Mouse (Mus musculus): ENCODE results near the gene Rapgef4. TPM values are rescaled to one million over a fixed set of nuclear protein-coding genes. Genes with fewer than 3 reads are reported as not detected.

The Rapgef4 gene
- polyA plus RNA-seq, 1 experiment, result 192 TPM

DNA sequence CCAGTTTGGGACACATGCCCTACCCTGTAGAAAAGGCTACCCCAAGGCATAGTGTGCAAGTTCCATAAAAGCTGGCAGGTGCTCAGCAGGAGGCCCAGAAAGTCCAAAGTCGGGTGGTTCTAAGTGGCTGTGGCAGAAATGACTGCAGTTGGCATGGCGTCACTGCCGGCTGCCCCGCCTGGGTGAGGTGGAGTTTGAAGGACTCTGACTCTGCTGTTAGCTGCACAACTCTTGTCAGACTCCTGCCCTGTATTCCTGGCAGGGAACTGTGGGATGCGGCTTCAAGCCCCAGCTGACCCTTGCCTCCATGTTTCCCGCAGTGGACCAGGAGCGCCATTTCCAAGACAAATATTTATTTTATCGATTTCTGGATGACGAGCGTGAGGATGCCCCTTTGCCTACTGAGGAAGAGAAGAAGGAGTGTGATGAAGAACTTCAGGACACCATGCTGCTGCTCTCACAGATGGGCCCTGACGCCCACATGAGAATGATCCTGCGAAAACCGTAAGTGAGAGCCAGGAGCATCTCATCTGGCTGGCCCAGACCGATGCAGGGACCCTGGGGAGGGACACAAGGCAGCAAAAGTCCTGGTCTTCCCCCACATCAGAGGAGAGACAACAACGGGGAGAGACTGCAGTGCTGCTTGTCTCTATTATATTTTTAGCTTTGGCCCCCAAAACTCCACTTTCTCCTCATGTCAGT, 198.7 kb downstream of the Rapgef4 start:
- WGBS, result 88% methylated on average over 15 of the region's 15 CpGs
- peaks cover 15% of the 10 kb centered on the region; the same call in 1 of the 2 replicates for H3K4me1 ChIP-seq (ENCODE audit: control insufficient read depth, insufficient read depth, low read length)
- TF ChIP-seq POLR2A (IDR thresholded peaks at IDR 0.05; ENCODE audit: borderline replicate concordance, insufficient read depth, low read length), result no peak
- TF ChIP-seq CTCF (IDR thresholded peaks at IDR 0.05; ENCODE audit: borderline replicate concordance, insufficient read depth, low read depth, low read length), result no peak
- no peak overlapping the region for H3K27ac ChIP-seq (ENCODE audit: insufficient read depth, low read length)
- no peak overlapping the region for H3K4me3 ChIP-seq (replicated peaks; ENCODE audit: insufficient read depth, low read depth, low read length)
- DNase-seq, result no peak
- no peaks in the 10 kb centered on the region for H3K27me3 ChIP-seq (ENCODE audit: control insufficient read depth, insufficient read depth, low read length)

DNA sequence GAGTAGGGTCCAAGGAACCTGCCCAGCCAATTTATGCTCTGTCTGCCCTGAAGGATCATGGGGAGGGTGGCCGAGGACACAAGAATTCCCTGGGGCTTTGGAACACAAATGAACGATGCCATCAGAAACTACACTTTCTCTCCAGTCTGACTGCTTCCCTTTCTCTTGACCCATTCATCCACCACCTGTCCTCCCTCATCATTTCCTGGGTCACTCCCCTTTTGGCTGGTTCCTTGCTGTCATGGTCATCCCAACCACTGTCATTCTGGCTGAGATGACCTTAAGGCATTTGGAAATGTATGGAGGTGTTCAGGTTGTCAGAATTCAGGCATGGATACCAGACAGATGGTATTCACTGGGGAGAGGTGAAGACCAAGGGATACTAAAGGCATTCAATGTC, 200.4 kb downstream of the Rapgef4 start:
- no peaks in the 10 kb centered on the region for H3K27me3 ChIP-seq (ENCODE audit: control insufficient read depth, insufficient read depth, low read length)
- no peak for DNase-seq
- WGBS, result 33% methylated on average over 2 of the region's 2 CpGs
- H3K4me1 ChIP-seq (ENCODE audit: control insufficient read depth, insufficient read depth, low read length), result peaks cover 7% of the 10 kb centered on the region; the same call in 1 of the 2 replicates
- H3K4me3 ChIP-seq (replicated peaks; ENCODE audit: insufficient read depth, low read depth, low read length), result no peak overlapping the region
- TF ChIP-seq CTCF (IDR thresholded peaks at IDR 0.05; ENCODE audit: borderline replicate concordance, insufficient read depth, low read depth, low read length) (no peak), POLR2A (IDR thresholded peaks at IDR 0.05; ENCODE audit: borderline replicate concordance, insufficient read depth, low read length) (no peak)
- no peak overlapping the region for H3K27ac ChIP-seq (ENCODE audit: insufficient read depth, low read length)

DNA sequence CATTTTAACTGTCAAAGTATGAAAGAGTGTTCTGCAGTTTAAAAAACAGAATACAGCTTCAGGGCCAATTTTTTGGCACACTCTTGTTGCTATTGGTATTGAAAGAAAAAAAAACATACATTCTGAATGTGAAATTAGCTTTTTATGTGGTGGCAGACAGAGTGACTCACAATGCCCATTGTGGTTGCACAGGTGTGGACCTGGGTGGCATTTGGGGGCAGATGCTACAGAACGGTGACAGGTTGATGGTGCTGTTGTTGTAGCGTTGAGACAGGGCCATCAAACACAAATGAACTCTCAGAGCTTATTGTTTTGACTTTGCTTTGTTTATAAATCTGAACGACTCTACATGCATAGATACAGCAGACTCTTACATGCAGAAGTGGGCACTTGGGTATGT, 202.7 kb downstream of the Rapgef4 start:
- H3K27me3 ChIP-seq (ENCODE audit: control insufficient read depth, insufficient read depth, low read length), result no peaks in the 10 kb centered on the region
- DNase-seq, result no peak
- no peak overlapping the region for H3K27ac ChIP-seq (ENCODE audit: insufficient read depth, low read length)
- no peak overlapping the region for H3K4me3 ChIP-seq (replicated peaks; ENCODE audit: insufficient read depth, low read depth, low read length)
- no peaks in the 10 kb centered on the region for H3K4me1 ChIP-seq (ENCODE audit: control insufficient read depth, insufficient read depth, low read length)
- no peak for TF ChIP-seq CTCF (IDR thresholded peaks at IDR 0.05; ENCODE audit: borderline replicate concordance, insufficient read depth, low read depth, low read length)
- 78% methylated on average over 3 of the region's 3 CpGs for WGBS

DNA sequence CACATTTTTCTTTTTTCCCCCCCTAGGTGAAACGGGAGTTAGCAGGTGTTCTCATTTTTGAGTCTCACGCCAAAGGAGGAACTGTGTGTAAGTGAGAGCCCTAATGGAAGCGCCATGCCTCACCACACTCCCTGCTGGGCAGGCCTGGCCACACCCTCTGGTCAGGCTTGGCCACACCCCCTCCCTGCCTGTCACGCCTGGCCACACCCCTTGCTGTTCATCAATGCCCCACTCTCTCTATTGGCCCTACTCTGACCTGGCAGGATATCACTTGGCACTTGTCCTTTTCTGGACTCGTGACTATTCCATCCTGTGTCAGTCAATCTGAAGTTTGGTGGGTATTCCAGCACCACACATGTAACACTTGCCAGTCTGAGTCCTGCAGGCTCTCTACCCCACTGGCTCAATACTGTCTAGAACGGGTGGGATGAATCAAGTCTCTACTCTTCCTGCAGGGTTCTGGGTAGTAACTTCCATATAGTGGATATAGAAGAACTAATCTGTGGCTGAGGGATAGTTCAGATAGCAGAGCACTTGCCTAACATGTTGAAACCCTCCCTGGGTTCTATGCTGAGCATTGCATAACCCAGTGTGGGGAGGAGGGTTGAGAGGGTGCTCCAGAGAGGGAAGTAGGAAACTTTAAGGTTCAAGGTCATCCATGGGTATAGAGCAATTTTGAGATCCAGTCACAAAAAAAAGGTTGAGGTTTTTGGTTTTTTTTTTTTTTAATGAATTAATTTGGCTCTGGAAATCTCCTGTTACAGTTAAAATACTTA, 215.3 kb downstream of the Rapgef4 start:
- H3K4me1 ChIP-seq (ENCODE audit: control insufficient read depth, insufficient read depth, low read length), result no peaks in the 10 kb centered on the region
- no peak overlapping the region for H3K4me3 ChIP-seq (replicated peaks; ENCODE audit: insufficient read depth, low read depth, low read length)
- no peaks in the 10 kb centered on the region; the same call in 1 of the 2 replicates for H3K27me3 ChIP-seq (ENCODE audit: control insufficient read depth, insufficient read depth, low read length)
- no peak for TF ChIP-seq CTCF (IDR thresholded peaks at IDR 0.05; ENCODE audit: borderline replicate concordance, insufficient read depth, low read depth, low read length)
- TF ChIP-seq POLR2A (IDR thresholded peaks at IDR 0.05; ENCODE audit: borderline replicate concordance, insufficient read depth, low read length), result no peak
- DNase-seq, result no peak
- H3K27ac ChIP-seq (ENCODE audit: insufficient read depth, low read length), result no peak overlapping the region
- whole genome bisulfite sequencing, result 56% methylated on average over 6 of the region's 6 CpGs

DNA sequence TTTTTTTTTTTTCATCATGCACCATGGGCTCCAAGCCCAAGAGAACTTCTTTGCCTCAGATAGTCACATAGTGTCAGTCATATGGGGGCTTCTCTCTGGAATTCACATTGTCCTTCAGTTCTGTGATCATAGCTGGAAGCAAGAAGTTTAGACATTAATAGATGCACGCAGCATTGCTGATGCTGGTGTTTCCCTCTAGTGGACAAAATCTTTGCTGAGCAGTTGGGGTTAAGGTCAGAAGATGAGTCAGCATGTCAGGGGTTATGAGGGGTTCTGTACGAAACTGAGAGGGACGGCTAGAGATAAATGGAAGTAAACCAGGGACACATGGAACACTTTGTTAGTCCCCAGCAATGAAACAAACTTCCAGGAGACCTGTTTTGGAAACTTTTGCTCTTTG, 216.0 kb downstream of the Rapgef4 start:
- H3K27ac ChIP-seq (ENCODE audit: insufficient read depth, low read length), result no peak overlapping the region
- H3K4me1 ChIP-seq (ENCODE audit: control insufficient read depth, insufficient read depth, low read length), result no peaks in the 10 kb centered on the region
- 57% methylated on average over 3 of the region's 3 CpGs for WGBS
- TF ChIP-seq POLR2A (IDR thresholded peaks at IDR 0.05; ENCODE audit: borderline replicate concordance, insufficient read depth, low read length), result no peak
- TF ChIP-seq CTCF (IDR thresholded peaks at IDR 0.05; ENCODE audit: borderline replicate concordance, insufficient read depth, low read depth, low read length), result no peak
- H3K4me3 ChIP-seq (replicated peaks; ENCODE audit: insufficient read depth, low read depth, low read length), result no peak overlapping the region
- no peak for DNase-seq
- no peaks in the 10 kb centered on the region for H3K27me3 ChIP-seq (ENCODE audit: control insufficient read depth, insufficient read depth, low read length)

DNA sequence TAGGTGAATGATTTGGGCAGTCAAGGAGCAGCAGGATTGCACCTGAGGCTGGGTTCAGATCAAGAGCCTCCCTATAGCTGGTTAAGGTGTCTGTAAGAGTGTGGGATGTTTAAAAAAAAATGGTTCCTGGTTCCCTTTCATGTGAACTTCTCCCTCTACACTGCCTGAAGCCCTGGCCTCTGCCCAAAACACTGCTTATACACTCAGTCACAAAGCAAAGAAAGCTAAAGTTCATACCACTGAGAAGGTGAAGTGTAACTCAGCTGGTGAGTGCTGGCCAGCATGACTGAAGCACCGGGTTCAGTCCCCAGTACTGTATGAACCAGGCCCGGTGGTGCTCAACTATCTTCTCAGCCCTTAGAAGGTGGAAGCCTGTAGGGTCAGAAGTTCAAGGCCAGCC, 218.4 kb downstream of the Rapgef4 start:
- 84% methylated on average over 2 of the region's 2 CpGs for WGBS
- H3K27me3 ChIP-seq (ENCODE audit: control insufficient read depth, insufficient read depth, low read length), result no peaks in the 10 kb centered on the region
- TF ChIP-seq CTCF (IDR thresholded peaks at IDR 0.05; ENCODE audit: borderline replicate concordance, insufficient read depth, low read depth, low read length), result no peak
- TF ChIP-seq POLR2A (IDR thresholded peaks at IDR 0.05; ENCODE audit: borderline replicate concordance, insufficient read depth, low read length), result no peak
- no peak for DNase-seq
- H3K4me3 ChIP-seq (replicated peaks; ENCODE audit: insufficient read depth, low read depth, low read length), result no peak overlapping the region
- no peak overlapping the region for H3K27ac ChIP-seq (ENCODE audit: insufficient read depth, low read length)
- no peaks in the 10 kb centered on the region for H3K4me1 ChIP-seq (ENCODE audit: control insufficient read depth, insufficient read depth, low read length)

DNA sequence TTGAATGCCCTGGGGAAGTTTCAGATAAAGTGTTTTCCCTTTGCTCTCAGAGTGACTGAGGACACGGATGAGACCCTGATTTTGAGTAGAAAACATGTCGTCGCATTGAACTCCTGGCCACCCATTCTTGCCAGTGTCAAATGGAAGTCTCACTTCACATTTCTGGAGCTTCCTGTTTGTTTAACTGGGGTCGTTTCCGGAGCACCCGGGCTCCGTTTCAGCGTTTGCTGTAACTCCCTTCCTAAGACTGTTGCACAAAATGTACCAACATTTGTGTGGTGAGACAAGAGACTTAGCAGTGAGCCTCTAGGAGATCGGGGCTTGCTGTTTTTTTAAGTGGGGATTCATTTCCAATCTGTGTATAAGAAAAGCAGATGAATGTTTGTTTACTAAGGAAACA, 220.5 kb downstream of the Rapgef4 start:
- Histone ChIP-seq H3K27me3 (ENCODE audit: control insufficient read depth, insufficient read depth, low read length) (no peaks in the 10 kb centered on the region), H3K4me1 (ENCODE audit: control insufficient read depth, insufficient read depth, low read length) (no peaks in the 10 kb centered on the region), H3K4me3 (replicated peaks; ENCODE audit: insufficient read depth, low read depth, low read length) (no peak overlapping the region), H3K27ac (ENCODE audit: insufficient read depth, low read length) (no peak overlapping the region)
- WGBS, result 77% methylated on average over 9 of the region's 9 CpGs
- DNase-seq, result no peak
- TF ChIP-seq CTCF (IDR thresholded peaks at IDR 0.05; ENCODE audit: borderline replicate concordance, insufficient read depth, low read depth, low read length) (no peak), POLR2A (IDR thresholded peaks at IDR 0.05; ENCODE audit: borderline replicate concordance, insufficient read depth, low read length) (no peak)

DNA sequence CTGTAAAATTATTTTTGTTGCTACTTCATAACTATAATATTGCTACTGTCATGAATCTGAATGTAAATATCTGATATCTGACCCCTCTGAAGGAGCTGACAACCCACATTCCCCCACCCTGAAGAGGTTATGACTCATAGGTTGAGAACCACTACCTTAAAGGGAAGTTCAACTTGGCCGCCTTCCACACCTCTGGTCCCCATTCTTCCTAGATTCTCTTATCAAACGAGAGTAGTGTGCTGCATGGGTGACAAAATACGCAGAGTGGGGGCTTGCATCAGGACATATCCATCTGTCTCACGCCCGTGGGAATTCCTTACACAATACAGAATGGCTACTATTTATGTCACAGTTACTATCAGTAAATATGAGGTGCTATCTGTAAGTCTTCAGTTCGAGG, 221.2 kb downstream of the Rapgef4 start:
- Histone ChIP-seq H3K4me3 (replicated peaks; ENCODE audit: insufficient read depth, low read depth, low read length) (no peak overlapping the region), H3K27me3 (ENCODE audit: control insufficient read depth, insufficient read depth, low read length) (no peaks in the 10 kb centered on the region), H3K4me1 (ENCODE audit: control insufficient read depth, insufficient read depth, low read length) (no peaks in the 10 kb centered on the region), H3K27ac (ENCODE audit: insufficient read depth, low read length) (no peak overlapping the region)
- DNase-seq, result no peak
- 78% methylated on average over 6 of the region's 6 CpGs for WGBS
- TF ChIP-seq POLR2A (IDR thresholded peaks at IDR 0.05; ENCODE audit: borderline replicate concordance, insufficient read depth, low read length), result no peak
- TF ChIP-seq CTCF (IDR thresholded peaks at IDR 0.05; ENCODE audit: borderline replicate concordance, insufficient read depth, low read depth, low read length), result no peak
